Comparison of ENCODE assay signal across 10 mouse cellular contexts in the genomic region with DNA sequence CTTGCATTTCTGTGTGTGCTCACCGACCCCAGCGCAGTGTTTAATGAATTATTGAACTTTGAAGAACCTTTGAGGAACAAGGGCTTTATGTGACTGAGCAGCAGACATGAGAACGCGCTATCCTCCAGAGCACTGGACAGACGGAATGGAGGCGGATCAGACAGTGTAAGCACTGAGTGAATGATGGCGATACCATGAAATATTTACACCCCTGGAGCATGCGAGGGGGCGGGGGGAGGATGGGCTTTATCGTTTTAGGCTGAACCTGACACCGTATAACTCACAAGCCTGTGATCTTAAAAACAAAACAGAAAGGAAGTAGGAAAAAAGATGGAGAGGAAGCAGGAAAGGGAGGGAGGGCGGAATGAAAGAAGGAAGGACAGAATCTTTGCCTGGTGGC. TPM values are rescaled to one million over a fixed set of nuclear protein-coding genes. Genes with fewer than 3 reads are reported as not detected.
DNase-seq lines count a peak whose midpoint lies in the region; ATAC-seq and TF ChIP-seq lines count a peak whose summit lies in the region.
"Had no signal": no experiment of that assay in that cellular context is flagged by ENCODE, and none has a peak within 500 bp of the region (broad histone marks: within the 10 kb centered on the region; RNA-seq: fewer than 3 reads in every experiment).

No protein-coding gene starts in this region.

- H3K27ac ChIP-seq in intestine, embryonic 14.5 days (ENCODE audit: low read depth): no peak overlapping the region
- H3K27ac ChIP-seq in intestine, postnatal 0 days (ENCODE audit: low read depth, low read length): no peak overlapping the region
- H3K27ac ChIP-seq in midbrain, embryonic 14.5 days (replicated peaks; ENCODE audit: low read depth, low read length): peak overlapping the region; percentile 9; the same call in 1 of the 2 replicates
- no peak overlapping the region for H3K27ac ChIP-seq in midbrain, embryonic 10.5 days (replicated peaks)
- no peak overlapping the region for H3K27ac ChIP-seq in liver, embryonic 13.5 days
- no peak overlapping the region for H3K27ac ChIP-seq in stomach, embryonic 14.5 days (ENCODE audit: low read length)

- TF ChIP-seq CTCF in intestine, postnatal 0 days (IDR thresholded peaks at IDR 0.05; ENCODE audit: low read depth): no peak

- no peaks in the 10 kb centered on the region for H3K27me3 ChIP-seq in intestine, embryonic 14.5 days (replicated peaks; ENCODE audit: control insufficient read depth, insufficient read depth, low read length)
- no peaks in the 10 kb centered on the region for H3K27me3 ChIP-seq in intestine, postnatal 0 days (replicated peaks; ENCODE audit: control insufficient read depth, insufficient read depth, low read length)
- peaks cover 8% of the 10 kb centered on the region; the same call in 1 of the 2 replicates for H3K27me3 ChIP-seq in midbrain, embryonic 14.5 days (ENCODE audit: control insufficient read depth, insufficient read depth, low read length)
- H3K27me3 ChIP-seq in midbrain, embryonic 10.5 days (ENCODE audit: low read depth, poor library complexity, severe bottlenecking): peaks cover 27% of the 10 kb centered on the region; the same call in 1 of the 2 replicates
- H3K27me3 ChIP-seq in liver, embryonic 13.5 days: no peaks in the 10 kb centered on the region
- H3K27me3 ChIP-seq in stomach, embryonic 14.5 days (ENCODE audit: control insufficient read depth, insufficient read depth, low read length): no peaks in the 10 kb centered on the region

- WGBS in intestine, embryonic 14.5 days: 18% methylated on average over 12 of the region's 12 CpGs
- 37% methylated on average over 12 of the region's 12 CpGs for WGBS in intestine, postnatal 0 days
- 38% methylated on average over 12 of the region's 12 CpGs for WGBS in midbrain, embryonic 14.5 days
- 70% methylated on average over 12 of the region's 12 CpGs for WGBS in midbrain, embryonic 10.5 days
- 54% methylated on average over 12 of the region's 12 CpGs for WGBS in liver, embryonic 13.5 days (ENCODE audit: insufficient replicate concordance)
- 10% methylated on average over 12 of the region's 12 CpGs for WGBS in stomach, embryonic 14.5 days

- peaks cover 19% of the 10 kb centered on the region for H3K4me1 ChIP-seq in intestine, embryonic 14.5 days (replicated peaks; ENCODE audit: control insufficient read depth, insufficient read depth, low read length)
- H3K4me1 ChIP-seq in intestine, postnatal 0 days (replicated peaks; ENCODE audit: control insufficient read depth, insufficient read depth, low read length): no peaks in the 10 kb centered on the region
- H3K4me1 ChIP-seq in midbrain, embryonic 14.5 days (ENCODE audit: control insufficient read depth, insufficient read depth, low read length): peaks cover 29% of the 10 kb centered on the region
- peaks cover 74% of the 10 kb centered on the region for H3K4me1 ChIP-seq in midbrain, embryonic 10.5 days
- peaks cover 32% of the 10 kb centered on the region for H3K4me1 ChIP-seq in liver, embryonic 13.5 days (replicated peaks)
- H3K4me1 ChIP-seq in stomach, embryonic 14.5 days (ENCODE audit: control insufficient read depth, insufficient read depth, low read length): peaks cover 23% of the 10 kb centered on the region

- DNase-seq in intestine, embryonic 14.5 days (ENCODE audit: low spot score): no peak
- peak; percentile 50 for DNase-seq in midbrain, embryonic 14.5 days
- no peak for DNase-seq in midbrain, embryonic 10.5 days (ENCODE audit: low spot score)
- no peak for DNase-seq in liver, embryonic 13.5 days
- DNase-seq in yolk sac, embryonic 10.5 days (ENCODE audit: low spot score): no peak
- no peak for DNase-seq in thymus, postnatal 36 days
- DNase-seq: forebrain, postnatal 0 days; lung, postnatal 36 days had no signal

- H3K4me3 ChIP-seq in intestine, embryonic 14.5 days (ENCODE audit: low read depth, low read length): no peak overlapping the region
- no peak overlapping the region for H3K4me3 ChIP-seq in intestine, postnatal 0 days (ENCODE audit: low read depth, low read length)
- no peak overlapping the region for H3K4me3 ChIP-seq in midbrain, embryonic 14.5 days (replicated peaks; ENCODE audit: low read depth, low read length)
- H3K4me3 ChIP-seq in midbrain, embryonic 10.5 days: no peak overlapping the region
- H3K4me3 ChIP-seq in liver, embryonic 13.5 days (replicated peaks): no peak overlapping the region
- H3K4me3 ChIP-seq in stomach, embryonic 14.5 days (ENCODE audit: low read depth, low read length): no peak overlapping the region

- no peaks in the 10 kb centered on the region for H3K36me3 ChIP-seq in intestine, embryonic 14.5 days (ENCODE audit: control insufficient read depth, insufficient read depth, low read length)
- H3K36me3 ChIP-seq in intestine, postnatal 0 days (ENCODE audit: control insufficient read depth, insufficient read depth): no peaks in the 10 kb centered on the region
- H3K36me3 ChIP-seq in midbrain, embryonic 14.5 days (ENCODE audit: control insufficient read depth, insufficient read depth, low read length): no peaks in the 10 kb centered on the region
- no peaks in the 10 kb centered on the region for H3K36me3 ChIP-seq in midbrain, embryonic 10.5 days
- H3K36me3 ChIP-seq in liver, embryonic 13.5 days: no peaks in the 10 kb centered on the region
- no peaks in the 10 kb centered on the region for H3K36me3 ChIP-seq in stomach, embryonic 14.5 days (ENCODE audit: control insufficient read depth, insufficient read depth, low read length)

- no peaks in the 10 kb centered on the region for H3K9me3 ChIP-seq in intestine, embryonic 14.5 days (ENCODE audit: control insufficient read depth, low read length)
- H3K9me3 ChIP-seq in intestine, postnatal 0 days (ENCODE audit: control insufficient read depth): no peaks in the 10 kb centered on the region
- H3K9me3 ChIP-seq in midbrain, embryonic 14.5 days (ENCODE audit: control insufficient read depth, low read length): no peaks in the 10 kb centered on the region
- no peaks in the 10 kb centered on the region for H3K9me3 ChIP-seq in midbrain, embryonic 10.5 days (replicated peaks)
- no peaks in the 10 kb centered on the region for H3K9me3 ChIP-seq in liver, embryonic 13.5 days (replicated peaks)
- H3K9me3 ChIP-seq in stomach, embryonic 14.5 days (ENCODE audit: control insufficient read depth, low read depth, low read length): no peaks in the 10 kb centered on the region

- ATAC-seq in intestine, embryonic 14.5 days (replicated peaks; ENCODE audit: low FRiP score, low TSS enrichment, low read depth): 0 out of 2 replicates have a peak, but pooled peaks have one; percentile 47
- ATAC-seq in intestine, postnatal 0 days: no peak
- ATAC-seq in midbrain, embryonic 14.5 days (ENCODE audit: low FRiP score, low TSS enrichment): peak; percentile 50; the same call in 1 of the 2 replicates
- ATAC-seq in liver, embryonic 13.5 days (ENCODE audit: low read depth): 0 out of 2 replicates have a peak, but pooled peaks have one; percentile 45
- no peak for ATAC-seq in stomach, embryonic 14.5 days (ENCODE audit: insufficient number of reproducible peaks, insufficient read depth, low FRiP score, low read depth)
- ATAC-seq: forebrain, postnatal 0 days had no signal

- H3K4me2 ChIP-seq in intestine, embryonic 14.5 days (ENCODE audit: low read length): peak overlapping the region; percentile 14; the same call in 1 of the 2 replicates
- no peak overlapping the region for H3K4me2 ChIP-seq in intestine, postnatal 0 days (replicated peaks; ENCODE audit: low read depth)
- no peak overlapping the region for H3K4me2 ChIP-seq in midbrain, embryonic 14.5 days (ENCODE audit: low read length)
- H3K4me2 ChIP-seq in liver, embryonic 13.5 days: peak overlapping the region; percentile 10; the same call in 1 of the 2 replicates
- peak overlapping the region; percentile 20; the same call in 1 of the 2 replicates for H3K4me2 ChIP-seq in stomach, embryonic 14.5 days (replicated peaks; ENCODE audit: low read depth, low read length)

- H3K9ac ChIP-seq in intestine, embryonic 14.5 days (ENCODE audit: low read length): no peak overlapping the region
- no peak overlapping the region for H3K9ac ChIP-seq in intestine, postnatal 0 days (ENCODE audit: low read depth, low read length)
- no peak overlapping the region for H3K9ac ChIP-seq in midbrain, embryonic 14.5 days (replicated peaks; ENCODE audit: low read length)
- H3K9ac ChIP-seq in liver, embryonic 13.5 days: no peak overlapping the region
- no peak overlapping the region for H3K9ac ChIP-seq in stomach, embryonic 14.5 days (replicated peaks; ENCODE audit: low read depth, low read length)
- H3K9ac ChIP-seq: forebrain, postnatal 0 days had no signal

RNA-seq across cellular contexts. Expression of a gene that starts 57.6 kb away (rescaled TPM):
- 77.7 and 90.8 TPM in 2 replicates for polyA plus RNA-seq in intestine, embryonic 14.5 days (2014; fragmentation: Nextera tagmentation; extraction: Ambion mirVana)
- 21.7 and 22.7 TPM in 2 replicates for polyA plus RNA-seq in intestine, postnatal 0 days (2015; fragmentation: Nextera tagmentation; extraction: Ambion mirVana)
- polyA plus RNA-seq in midbrain, embryonic 14.5 days (2014; fragmentation: Nextera tagmentation; extraction: Ambion mirVana): 105 and 161 TPM in 2 replicates
- polyA plus RNA-seq in midbrain, embryonic 10.5 days (2016; fragmentation: Nextera tagmentation; extraction: Ambion mirVana): 91.3 and 105 TPM in 2 replicates
- 16.4 and 20.8 TPM in 2 replicates for polyA plus RNA-seq in liver, embryonic 13.5 days (2015; fragmentation: Nextera tagmentation; extraction: Ambion mirVana)
- polyA plus RNA-seq in stomach, embryonic 14.5 days (2014; fragmentation: Nextera tagmentation; extraction: Ambion mirVana): 89.6 and 94.6 TPM in 2 replicates

RNA-seq across cellular contexts. Expression of a gene that starts 57.8 kb away (rescaled TPM):
- polyA plus RNA-seq in intestine, embryonic 14.5 days (2014; fragmentation: Nextera tagmentation; extraction: Ambion mirVana): 7.7 and 7.9 TPM in 2 replicates
- 2.6 and 2.7 TPM in 2 replicates for polyA plus RNA-seq in intestine, postnatal 0 days (2015; fragmentation: Nextera tagmentation; extraction: Ambion mirVana)
- polyA plus RNA-seq in midbrain, embryonic 14.5 days (2014; fragmentation: Nextera tagmentation; extraction: Ambion mirVana): 13.7 and 18.8 TPM in 2 replicates
- 9.8 and 10.4 TPM in 2 replicates for polyA plus RNA-seq in midbrain, embryonic 10.5 days (2016; fragmentation: Nextera tagmentation; extraction: Ambion mirVana)
- polyA plus RNA-seq in liver, embryonic 13.5 days (2015; fragmentation: Nextera tagmentation; extraction: Ambion mirVana): 4.2 and 4.8 TPM in 2 replicates
- polyA plus RNA-seq in stomach, embryonic 14.5 days (2014; fragmentation: Nextera tagmentation; extraction: Ambion mirVana): 9.5 and 14.4 TPM in 2 replicates

Comparison
In these comparisons a context has a peak if more than half of its experiments do, and no peak if none do; other contexts are left out.
1. ATAC-seq: peak in intestine, embryonic 14.5 days (single experiment), midbrain, embryonic 14.5 days (single experiment) and liver, embryonic 13.5 days (single experiment); none in intestine, postnatal 0 days (single experiment) and stomach, embryonic 14.5 days (single experiment).
2. H3K4me2 ChIP-seq: peak in intestine, embryonic 14.5 days (single experiment), liver, embryonic 13.5 days (single experiment) and stomach, embryonic 14.5 days (single experiment); none in intestine, postnatal 0 days (single experiment) and midbrain, embryonic 14.5 days (single experiment).